Mouse (Mus musculus) inflammation-experienced regulatory T-cells, adult 6 months (primary cell): ENCODE measurements around the gene Dgkz. TPM values are rescaled to one million over a fixed set of nuclear protein-coding genes. Genes with fewer than 3 reads are reported as not detected.
A peak's percentile ranks its signal among the peaks of the same experiment; 100 is the strongest.

ENCODE experiments used
- ATAC-seq: one replicate; pipeline ENCODE4 v1.8.0; 2017
- polyA plus RNA-seq, 3 experiments: library from polyadenylated mRNA; unstranded; fragments of 100-300 nt; shearing (Covaris generic); gene quantifications; one replicate each; pipeline ENCODE4 v1.2.1; 2017

Dgkz gene
- polyA plus RNA-seq, 3 experiments from 2014 or later, result 89.4 to 181 (median 130) TPM

DNA sequence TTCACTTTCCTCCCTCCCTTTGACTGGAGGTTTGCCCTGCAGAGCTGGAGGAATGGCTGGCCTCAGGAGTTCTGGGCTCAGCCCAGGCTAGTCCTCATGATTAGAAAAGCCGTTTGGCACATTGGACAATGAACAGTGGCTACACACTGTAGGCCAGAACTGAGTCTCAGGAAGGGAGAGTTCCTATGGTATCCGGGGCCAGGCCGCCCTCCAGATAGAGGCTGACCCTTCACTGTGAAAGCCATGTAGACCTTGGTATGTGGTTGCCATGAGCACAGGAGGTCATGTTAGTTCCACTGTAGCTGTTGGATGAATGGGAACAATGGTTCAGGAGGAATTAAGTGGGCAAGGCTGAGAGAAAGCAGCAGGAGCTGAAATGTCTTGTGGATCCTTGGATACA, 17.7 kb upstream of the Dgkz start:
- ATAC-seq, result no peak

DNA sequence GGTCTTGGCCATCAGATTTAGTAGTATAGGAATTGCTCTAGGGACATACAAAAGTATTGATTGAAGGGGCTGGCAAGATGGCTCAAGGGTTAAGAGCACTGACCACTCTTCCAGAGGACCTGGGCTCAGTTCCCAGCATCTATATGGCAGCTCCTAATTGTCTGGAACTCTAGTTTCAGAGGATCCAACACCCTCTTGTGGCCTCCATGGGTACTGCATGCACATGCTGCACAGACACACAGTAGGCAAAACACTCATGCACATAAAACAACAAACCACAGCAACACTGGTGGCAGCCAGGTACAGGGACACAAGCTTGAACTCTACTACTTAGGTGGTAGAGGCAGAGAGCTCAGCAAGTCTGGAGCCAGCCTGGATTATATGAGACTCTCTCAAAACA, 14.1 kb upstream of the Dgkz start:
- ATAC-seq, result no peak

DNA sequence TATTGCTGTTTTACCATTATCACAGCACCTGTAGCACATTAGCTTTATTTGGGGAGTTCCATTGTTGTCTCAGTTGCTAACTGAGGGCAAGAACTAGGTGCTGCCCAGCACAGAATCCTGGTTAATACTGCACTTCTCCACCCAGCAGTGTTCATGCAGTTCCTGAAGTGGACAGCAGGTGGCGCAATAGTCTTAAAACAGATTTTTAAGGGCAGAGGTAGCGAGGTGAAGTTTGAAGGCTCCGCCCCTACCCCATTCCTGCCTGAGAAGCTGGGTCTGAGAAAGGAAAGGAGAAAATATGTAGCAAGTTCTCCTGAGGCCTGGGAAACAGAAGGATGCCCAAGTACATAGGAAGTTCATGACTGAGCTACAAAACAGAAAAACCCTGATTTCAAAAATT, 11.9 kb upstream of the Dgkz start:
- ATAC-seq, result peak; percentile 46

DNA sequence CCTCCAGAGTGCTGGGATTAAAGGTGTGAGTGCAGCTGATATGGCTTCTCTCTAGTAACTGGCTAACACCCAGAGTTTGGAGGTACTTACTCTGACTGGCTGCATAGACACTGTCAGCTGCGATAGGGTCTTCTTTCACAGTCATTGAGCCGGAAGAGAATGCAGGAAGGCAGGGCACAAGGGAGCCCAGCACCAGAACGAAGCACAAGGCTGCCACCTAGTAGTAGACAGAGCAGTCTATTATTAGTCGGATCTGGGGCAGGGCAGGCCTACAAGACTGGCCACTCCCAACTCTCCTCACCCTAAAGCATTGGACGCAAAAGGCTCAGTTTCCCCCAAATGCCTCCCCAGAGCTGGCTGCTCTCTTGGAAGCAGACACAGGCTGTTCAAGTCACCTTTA, 10.4 kb upstream of the Dgkz start:
- ATAC-seq, result peak; percentile 41

DNA sequence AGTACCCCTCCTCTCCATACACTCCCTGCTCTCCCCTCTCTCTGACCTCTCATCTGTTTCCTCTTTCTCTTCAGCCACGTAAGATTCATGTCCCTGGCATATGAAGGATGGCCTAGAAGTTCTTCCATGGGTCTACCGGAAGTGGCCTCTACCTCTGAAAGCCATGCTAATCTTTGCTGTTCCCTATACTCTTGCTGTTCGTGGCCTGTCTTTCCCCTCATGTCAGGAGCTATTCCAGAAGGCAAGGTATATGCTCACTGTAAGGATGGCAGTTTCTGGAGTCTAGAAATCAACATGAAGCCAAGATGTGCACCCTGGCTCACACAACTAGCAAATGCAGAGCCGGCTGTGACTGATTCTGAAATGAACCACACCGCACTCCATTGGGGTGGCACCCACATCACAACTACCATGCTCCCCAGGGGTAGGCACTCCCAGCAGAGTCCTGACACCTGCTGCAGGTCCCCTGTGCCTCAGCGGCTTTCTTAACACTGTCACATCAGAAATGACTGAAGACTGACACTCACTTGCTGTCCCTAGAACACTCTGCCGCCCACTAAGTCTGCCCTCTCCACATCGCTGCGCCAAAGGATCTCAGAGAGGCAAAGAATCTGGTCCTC, 9.4 kb upstream of the Dgkz start:
- no peak for ATAC-seq

DNA sequence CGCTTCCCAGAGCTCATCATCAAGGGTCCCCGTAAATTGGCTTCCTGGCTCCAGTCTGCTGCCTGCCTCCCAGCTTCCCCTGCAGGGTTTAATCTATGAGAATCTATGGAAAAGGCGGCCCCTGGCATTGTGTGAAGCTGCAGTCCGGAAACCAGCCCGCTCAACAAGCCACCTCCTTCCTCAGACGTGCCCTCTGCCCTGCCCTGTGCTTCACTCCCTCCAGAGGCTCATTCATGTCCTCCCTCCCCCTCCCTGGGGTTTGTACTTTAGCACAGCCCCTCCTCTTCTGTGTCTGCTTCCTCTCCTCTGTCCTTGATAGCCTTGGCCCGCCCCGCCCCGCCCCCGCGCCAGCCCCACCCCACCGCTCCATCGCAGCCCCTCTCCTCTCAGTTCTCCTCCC, 8.8 kb upstream of the Dgkz start:
- ATAC-seq, result peak; percentile 96

DNA sequence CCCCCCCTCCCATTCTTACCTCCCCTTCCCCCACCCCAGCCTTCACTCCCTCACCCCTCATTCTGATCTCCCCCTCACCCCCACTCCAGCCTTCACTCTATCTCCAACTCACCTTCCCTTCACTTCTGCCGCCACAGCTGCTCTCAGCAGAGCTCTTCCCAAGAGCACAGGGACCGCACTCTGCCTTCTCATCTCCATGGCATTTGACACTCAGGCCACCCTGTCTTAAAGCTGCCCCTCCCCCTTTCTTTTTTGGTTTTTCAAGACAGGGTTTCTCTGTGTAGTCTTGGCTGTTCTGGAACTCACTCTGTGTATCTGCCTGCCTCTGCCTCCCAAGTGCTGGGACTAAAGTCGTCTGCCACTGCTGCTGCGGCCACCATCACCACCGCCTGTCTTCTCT, 5.2 kb upstream of the Dgkz start:
- ATAC-seq, result no peak

DNA sequence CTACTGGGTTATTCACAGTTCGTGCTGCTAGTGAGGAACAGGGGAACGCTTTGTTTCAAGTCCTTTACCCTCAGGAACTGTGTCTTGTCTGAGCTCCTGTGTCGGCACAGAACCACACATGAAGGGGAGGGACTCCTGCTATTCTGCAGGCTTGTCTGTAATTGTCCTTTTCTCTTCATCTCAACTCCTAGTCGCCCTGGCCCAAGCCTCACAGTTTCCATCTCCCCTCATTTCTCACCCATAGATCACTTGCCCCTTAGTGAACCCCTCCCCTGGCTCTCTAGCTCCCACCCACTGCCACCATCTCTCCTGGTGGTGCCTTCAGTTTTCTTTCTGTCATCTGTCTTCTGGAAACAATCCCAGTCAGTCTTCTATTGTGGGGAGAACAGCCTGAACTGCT, 4.6 kb upstream of the Dgkz start:
- ATAC-seq, result no peak

DNA sequence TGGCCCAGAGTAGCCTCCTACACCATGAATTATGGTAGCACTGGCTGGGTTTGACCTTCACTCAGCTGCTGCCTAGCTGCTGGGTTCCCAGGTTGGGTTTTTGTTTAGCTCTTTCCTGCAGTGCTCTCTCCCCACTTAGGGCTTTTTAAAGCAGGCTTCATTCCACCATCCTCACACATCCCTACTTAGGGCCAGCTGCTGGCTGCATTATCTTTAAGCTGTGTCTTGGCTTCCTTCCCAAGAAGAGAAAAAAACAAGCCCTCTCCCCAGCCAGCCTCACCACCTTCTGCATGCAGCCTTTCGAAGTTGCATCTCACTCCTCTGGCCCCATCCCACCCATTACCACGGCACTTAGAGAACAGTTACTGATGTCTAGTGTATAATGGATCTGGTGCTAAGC, 2.9 kb upstream of the Dgkz start:
- no peak for ATAC-seq

DNA sequence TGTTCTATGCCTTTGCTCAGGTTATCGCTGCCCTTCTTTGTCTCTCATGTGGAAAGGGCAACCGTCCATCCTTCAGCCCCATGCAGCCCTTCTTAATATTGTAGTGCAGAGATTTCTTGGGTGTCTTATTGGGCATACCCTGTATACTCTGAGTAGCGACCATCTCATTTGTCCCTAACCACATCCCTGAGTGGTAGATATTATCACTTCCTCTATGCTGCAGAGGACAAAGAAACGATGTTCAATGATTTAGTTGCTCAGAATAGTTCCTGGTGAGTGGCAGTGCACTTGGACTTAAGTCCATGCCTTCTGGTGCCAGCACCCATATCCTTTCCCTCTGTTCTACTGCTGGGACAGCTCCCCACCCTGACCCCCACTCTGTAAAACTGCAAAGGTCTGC, 2.3 kb upstream of the Dgkz start:
- no peak for ATAC-seq

DNA sequence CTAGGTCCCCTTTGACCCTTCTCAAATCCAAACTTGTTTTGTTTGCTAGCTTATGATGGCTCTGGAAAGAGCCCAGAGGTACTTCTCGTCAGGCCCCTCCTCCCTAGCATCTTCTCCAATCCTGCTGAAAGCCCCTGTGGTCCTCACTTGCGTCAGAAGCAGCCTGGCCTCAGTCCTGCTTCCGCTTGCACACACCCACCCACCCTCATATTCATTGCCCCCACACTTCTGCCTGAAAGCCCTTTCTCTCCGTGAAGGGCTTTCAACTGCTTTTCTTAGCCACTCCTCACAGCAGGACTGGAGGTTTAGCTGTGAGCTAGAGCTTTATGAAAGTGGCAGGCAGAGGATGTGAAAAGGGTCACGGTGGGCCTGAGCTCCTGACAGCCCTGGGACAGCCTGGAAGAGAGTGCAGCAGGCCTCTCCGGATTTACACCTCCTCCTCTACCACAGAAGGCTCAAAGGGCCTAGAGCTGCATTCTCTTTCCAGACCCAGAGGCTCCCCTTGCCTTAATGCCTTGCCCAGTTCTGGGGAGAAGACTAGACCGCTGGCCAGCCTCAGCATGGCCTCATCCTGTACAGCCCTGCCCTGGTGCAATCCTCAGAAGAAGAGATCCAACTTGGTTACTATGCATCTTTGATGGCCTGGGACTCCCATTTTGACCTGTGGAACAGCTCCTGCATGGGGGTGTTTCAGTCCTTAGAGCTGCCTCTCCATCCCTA, 2.1 kb downstream of the Dgkz start:
- no peak for ATAC-seq

DNA sequence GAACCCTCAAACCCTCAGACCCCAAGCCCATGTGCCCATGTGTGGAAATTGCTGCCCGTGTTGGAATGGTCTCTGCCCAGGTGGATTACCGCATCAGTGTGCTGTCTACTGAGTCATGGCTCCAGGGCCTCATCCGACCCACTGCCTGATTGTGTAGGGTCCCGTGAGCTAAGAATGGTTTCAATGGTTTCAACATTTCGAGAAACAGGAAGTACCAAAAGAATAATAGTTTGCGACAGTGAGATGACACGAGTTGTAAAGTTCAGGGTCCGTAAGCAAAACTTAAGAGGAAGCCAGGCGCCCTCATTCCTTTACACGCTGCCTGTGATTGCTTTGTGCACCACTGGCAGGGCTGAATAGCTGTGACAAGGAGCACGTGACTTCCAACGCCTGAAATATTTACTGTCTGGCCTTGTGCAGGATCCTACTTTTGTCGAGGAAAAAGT, 3.5 kb downstream of the Dgkz start:
- peak; percentile 29 for ATAC-seq

DNA sequence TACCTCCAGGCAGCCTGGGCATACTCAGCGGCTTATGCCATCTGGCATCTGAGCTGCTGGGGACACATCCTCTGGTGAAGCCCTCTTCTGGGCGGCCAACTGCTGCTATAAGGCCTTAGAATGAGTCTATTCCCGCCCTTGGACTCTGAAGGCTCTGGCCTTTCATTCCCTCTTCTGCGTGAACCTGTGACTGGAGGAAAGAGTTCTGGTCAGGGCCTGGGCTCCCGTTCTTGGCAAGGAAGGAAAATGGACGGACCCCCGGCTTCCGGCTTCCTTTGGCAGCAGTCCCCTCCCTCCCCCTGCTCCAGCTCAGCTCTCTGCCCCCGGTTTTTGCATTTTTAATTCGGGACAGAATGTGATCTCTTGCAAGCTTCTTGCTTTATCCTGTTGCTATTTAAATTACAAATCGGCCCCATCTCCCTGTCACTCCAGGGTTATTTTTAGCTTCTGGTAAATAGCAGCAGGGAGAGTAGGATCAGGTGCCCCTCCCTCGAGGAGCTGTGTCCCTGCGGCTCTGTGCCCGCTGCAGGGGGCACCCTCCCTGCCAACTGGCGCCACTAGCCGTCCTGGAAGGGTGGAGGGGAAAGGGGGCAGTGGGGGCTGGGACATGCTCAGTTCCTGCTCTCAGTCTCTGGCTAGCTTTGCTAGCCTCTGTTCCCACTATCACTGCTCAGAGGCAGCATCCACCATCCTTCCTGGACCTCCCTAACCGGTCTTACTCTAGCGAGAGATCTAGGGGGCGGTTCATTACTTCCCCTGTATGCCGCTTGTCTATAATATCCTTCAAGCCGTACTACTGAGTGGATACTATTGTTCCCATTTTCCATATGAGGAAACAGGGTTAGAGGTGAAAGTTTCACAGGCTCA, 4.2 kb downstream of the Dgkz start:
- ATAC-seq, result no peak

DNA sequence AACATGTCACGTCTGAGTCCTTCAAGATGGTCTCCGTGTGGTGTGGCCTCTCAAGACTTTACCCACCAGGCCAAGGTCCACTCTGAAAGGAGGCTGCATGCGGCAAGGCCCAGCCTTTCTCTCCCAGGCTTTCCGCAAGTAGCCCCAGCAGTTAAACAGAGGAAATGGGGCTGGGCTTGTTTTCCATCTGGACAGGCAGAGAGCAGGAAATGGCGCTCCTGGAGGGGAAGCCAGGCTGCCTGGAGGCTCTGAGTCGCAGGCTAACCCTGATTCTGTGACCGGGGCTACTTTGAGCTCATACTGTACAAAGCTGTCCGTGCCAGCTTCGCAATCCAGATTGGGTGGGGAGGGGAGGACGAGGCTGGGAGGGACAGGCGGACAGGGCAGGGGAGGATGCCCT, 7.7 kb downstream of the Dgkz start:
- ATAC-seq, result no peak

DNA sequence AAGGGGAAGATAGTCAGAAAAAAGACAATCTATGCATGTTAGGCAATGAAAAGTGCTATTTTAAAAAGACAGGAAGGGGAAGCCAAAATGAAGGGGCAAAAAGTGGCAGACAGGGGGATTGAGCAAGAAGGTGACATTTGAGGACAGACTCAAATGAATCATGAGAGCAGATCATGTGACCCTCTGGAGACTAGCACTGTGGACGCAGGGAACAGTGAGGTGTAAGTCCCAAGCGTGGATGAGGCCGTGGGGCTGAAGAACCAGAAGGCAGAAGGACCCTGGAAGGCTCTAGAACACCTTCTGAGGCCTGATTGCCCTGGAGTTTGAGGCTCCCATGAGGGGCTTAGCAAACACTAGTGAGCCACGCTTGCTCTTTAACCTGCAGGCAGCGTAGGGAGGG, 9.3 kb downstream of the Dgkz start:
- ATAC-seq, result no peak

DNA sequence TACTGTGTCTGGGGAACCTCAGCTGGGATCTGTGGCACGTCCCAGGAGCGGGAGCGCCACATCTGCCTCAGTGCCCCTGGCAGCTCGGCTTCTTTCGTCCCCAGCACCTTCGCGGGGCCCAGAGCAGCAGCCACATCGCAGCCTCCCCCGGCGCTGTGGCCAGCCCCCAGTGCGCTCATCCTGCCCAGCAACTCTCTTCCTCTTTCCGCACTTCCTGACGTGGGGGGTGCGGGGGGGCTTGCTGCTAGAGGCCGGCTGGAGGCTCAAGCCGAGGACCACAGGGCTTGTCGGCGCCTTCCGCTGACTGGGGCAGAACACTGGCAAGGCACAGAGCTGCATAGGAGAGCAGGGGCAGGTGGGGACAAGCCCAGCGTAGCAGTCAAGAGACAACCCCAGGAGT, 10.2 kb downstream of the Dgkz start:
- no peak for ATAC-seq

DNA sequence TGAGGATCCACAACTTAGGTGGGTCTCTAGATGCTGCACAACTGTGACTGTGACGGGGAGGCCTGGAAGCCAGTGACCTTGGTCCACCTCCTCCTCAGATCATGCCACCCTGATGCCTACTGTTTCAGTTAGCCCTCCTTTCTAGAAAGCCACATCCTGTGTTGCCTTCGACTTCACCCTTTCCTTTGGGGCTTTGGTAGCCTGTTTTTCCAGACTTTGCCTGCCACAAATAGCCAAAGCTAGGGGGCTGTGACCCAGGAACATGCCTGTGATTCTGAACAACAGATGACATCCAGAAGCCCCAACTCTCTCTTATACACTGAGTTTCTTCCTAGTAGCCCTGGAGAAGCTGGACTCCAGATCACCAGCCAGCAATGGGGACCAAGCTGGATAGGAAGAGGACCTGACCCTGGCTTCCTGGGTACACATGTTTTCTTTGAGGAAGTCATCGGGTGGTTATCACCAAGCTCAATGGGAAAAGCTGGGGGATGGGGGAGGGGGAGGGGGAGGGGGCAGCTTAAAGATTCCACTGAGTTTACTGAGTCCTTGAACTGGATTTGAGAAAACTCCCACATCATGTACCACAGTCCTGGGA, 11.0 kb downstream of the Dgkz start:
- ATAC-seq, result no peak

DNA sequence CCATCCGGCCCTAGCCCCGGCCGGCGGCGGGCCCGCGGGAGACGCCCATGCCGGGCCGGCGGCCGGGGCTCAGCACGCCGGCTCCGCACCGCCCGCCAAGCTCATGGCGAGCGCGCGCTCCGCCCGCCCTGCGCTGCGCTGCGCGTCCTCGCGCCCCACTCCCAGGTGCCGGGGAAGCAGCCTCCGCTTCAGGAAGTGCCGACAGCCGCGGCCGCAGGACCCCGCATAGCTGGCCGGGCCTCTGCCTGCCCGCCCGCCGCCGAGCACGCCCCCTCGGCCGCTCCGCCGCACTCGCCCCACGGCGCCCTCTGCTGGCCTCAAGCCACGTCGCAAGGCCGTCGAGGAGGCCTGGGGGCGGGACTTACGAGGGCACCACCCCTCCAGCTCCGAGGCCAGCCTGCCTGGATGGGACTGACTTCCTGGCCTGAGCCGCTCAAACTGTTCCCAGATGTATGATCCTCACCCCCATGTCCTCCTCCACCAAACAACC, 12.2 kb downstream of the Dgkz start:
- ATAC-seq, result peak; percentile 76

DNA sequence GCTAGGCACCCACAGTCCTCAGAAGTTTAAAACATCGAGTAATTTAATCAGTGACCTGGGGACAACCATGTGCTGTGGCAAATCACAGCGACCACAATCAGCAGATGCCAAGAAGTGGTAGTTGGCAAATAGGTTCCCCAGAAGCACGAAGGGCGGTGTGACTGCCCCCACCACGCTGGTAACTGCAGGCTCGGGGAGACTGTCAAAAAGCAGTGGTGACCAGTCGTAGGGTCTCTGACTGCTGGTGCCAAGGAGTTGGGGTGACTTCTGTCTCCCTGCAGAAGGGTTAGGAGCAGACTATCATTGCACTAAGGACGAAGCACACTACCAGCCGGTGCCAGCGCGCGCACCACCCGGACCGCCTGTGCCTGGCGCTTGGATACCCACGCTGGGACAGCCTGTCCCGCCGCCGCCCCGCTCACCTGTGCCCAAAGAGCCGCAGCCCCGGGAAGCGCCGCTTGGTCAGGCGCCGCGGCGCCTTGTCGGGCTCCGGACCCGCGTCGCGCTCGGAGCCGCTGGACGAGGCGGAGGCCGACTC, 12.7 kb downstream of the Dgkz start:
- ATAC-seq, result no peak

DNA sequence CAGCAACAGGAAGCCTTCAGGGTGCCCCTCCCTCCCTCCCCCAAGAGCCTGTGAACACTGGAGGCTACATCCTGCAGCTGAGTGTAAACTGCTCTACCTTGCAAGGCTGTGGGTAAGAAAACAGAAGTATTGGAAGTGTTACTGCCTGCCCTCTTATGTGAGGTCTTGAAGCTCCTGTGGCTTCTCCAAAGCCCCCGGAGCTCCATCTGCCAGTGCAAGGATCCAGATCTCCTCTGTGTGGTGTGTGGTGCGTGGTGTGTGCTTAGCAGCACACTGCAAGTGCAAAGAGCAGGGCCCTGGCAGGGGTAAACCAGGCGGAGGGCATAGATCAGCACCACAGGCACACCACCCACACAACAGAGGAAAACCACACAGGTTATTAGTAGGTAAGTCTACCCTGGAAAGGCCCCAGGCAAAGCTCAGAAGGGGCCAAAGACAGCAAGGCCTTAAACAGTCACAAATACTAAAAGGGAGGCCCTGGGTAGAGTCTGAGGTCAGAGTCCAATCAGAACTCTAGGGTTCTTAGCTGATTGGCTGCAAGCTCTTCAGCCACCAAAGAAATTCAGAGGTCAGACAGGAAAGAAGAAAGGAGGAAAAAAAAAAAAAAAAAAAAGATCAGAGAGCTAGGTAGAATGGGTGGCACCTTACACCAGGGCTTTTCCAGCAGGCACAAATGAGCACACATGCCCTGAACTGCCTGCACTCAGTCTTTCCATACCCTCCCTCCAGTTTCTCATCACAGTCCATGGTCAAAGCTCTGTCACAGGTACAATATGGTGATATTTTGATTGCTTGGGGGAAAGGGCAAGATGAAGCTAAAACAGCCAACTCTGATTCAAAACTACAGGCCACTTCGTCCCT, 13.5 kb downstream of the Dgkz start:
- ATAC-seq, result peak; percentile 51

DNA sequence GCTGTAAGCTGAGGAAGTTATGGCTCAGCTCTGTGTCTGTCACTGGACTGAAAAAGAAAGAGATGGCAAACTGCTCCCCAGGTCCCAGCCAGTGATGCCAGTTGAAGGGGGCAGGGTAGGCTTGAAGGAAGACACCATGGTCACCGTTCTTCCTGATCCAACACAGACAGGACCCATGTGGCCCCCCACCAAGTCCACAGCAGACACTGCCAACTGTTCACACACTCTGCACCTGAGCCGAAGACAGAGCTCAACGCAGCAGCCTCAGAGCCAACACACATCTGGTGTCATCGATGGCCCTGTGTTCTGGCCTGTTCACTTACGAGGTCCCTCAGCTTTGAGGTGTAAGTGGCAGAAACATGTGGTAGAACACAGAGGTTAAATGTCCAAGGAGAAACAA, 15.2 kb downstream of the Dgkz start:
- no peak for ATAC-seq
